Mouse (Mus musculus): ENCODE measurements at regions not wholly inside any gene's neighbourhood (a gene's known extent, or its start where the extent isn't known, plus 50 kb on each side); places are given as distances from the start of the nearest gene placed in this dataset.

DNA sequence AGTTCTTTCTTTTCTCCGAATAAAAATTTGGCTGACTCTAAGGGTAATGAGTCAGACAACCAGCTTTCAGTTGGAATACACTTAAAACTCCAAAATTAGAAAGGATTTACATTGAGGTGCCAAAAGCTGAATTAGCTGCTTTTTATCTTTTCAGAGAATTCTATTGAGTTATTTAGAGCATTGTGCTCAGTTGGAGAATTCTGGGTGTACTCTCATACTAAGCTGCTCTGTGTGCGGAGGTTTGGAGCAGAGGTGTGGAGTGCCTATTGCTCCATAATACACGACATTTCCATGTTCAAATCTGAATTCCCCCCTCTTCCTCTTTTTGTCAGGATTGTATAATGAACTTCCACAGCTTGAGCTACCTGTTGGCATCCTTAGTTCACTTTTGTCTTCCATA lies 60.4 kb upstream of the Cacna2d1 start:
- Histone ChIP-seq H3K4me1 (ENCODE audit: insufficient read depth) (no peaks in the 10 kb centered on the region), H3K4me3 (ENCODE audit: low read depth, low read length) (no peak overlapping the region), H3K36me3 (ENCODE audit: insufficient read depth) (no peaks in the 10 kb centered on the region), H3K9me3 (ENCODE audit: low read depth, low read length) (no peaks in the 10 kb centered on the region), H3K27ac (ENCODE audit: low read depth) (no peak overlapping the region), H3K27me3 (ENCODE audit: insufficient read depth, low read length) (no peaks in the 10 kb centered on the region), H3K4me2 (no peak overlapping the region), H3K9ac (no peak overlapping the region)
- no peak for TF ChIP-seq CTCF (IDR thresholded peaks at IDR 0.05; ENCODE audit: low read depth)
- 85% methylated on average over 3 of the region's 3 CpGs for WGBS
- DNase-seq (no peak), ATAC-seq (ENCODE audit: insufficient read depth) (no peak)

DNA sequence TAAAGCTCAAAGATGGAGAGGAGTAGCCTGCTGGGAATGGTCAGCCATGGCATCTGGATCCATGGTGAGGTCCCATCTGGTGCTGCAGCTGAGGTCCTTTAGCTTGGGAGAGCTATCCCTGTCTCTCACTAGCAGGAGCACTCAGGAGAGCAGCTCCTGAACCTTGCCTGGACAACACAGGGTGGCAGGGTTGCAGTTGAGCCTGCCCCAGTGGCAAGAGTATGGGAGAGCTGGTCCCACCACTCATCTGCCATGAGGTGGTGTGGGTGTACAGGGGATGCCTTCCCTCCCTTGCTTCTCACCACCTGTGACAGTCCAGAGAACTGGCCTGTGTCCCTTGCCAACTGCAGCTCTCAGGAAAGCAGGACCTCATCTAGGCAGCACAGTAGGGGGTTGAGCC lies 51.5 kb upstream of the Cacna2d1 start:
- no peaks in the 10 kb centered on the region for H3K4me1 ChIP-seq (ENCODE audit: insufficient read depth)
- no peak overlapping the region for H3K27ac ChIP-seq (ENCODE audit: low read depth)
- TF ChIP-seq CTCF (IDR thresholded peaks at IDR 0.05; ENCODE audit: low read depth) = no peak
- no peaks in the 10 kb centered on the region for H3K36me3 ChIP-seq (ENCODE audit: insufficient read depth)
- ATAC-seq (ENCODE audit: insufficient read depth) = no peak
- H3K9me3 ChIP-seq (ENCODE audit: low read depth, low read length) = no peaks in the 10 kb centered on the region
- no peaks in the 10 kb centered on the region for H3K27me3 ChIP-seq (ENCODE audit: insufficient read depth, low read length)
- H3K4me2 ChIP-seq = no peak overlapping the region
- no peak for DNase-seq
- no peak overlapping the region for H3K4me3 ChIP-seq (ENCODE audit: low read depth, low read length)
- H3K9ac ChIP-seq = no peak overlapping the region

Measured in lung, embryonic 14.5 days (tissue).